9 mouse cellular contexts compared by ENCODE assay signal in the genomic region with DNA sequence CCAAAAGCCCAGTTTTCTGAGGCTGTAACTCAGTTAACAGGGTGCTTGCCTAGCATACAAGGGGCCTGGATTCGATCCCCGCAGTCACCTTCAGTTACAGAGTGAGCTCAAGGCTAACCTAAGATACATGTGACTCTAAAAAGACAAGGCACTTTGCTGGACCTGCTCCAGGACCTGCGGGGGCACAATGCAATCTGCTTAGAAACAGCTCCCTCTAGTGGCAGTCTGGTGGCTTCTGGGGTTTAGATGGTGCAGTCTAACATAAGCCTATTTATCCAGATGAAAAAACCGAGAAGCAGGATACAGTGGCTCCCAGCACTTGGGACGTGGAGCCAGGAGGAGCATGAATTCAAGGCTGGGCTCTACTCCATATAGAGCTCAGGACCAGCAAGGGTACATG. TPM values are rescaled to one million over a fixed set of nuclear protein-coding genes. Genes with fewer than 3 reads are reported as not detected.
A peak's percentile ranks its signal among the peaks of the same experiment; 100 is the strongest.
DNase-seq lines count a peak whose midpoint lies in the region; ATAC-seq lines count a peak whose summit lies in the region.
"Had no signal": no experiment of that assay in that cellular context is flagged by ENCODE, and none has a peak within 500 bp of the region (broad histone marks: within the 10 kb centered on the region; RNA-seq: fewer than 3 reads in every experiment).

No protein-coding gene starts in this region.

- no peak overlapping the region for H3K4me2 ChIP-seq in limb, embryonic 13.5 days (replicated peaks)
- H3K4me2 ChIP-seq: embryonic facial prominence, embryonic 13.5 days had no signal

- 41% methylated on average over 5 of the region's 5 CpGs for WGBS in limb, embryonic 13.5 days

- no peak overlapping the region for H3K27ac ChIP-seq in limb, embryonic 13.5 days
- H3K27ac ChIP-seq: embryonic facial prominence, embryonic 13.5 days had no signal

- peaks cover 80% of the 10 kb centered on the region for H3K36me3 ChIP-seq in limb, embryonic 13.5 days

- no peaks in the 10 kb centered on the region for H3K4me1 ChIP-seq in limb, embryonic 13.5 days
- H3K4me1 ChIP-seq: embryonic facial prominence, embryonic 13.5 days had no signal

- ATAC-seq in limb, embryonic 13.5 days (ENCODE audit: low FRiP score, low read depth) = peak; percentile 57; the same call in 1 of the 2 replicates
- peak; percentile 58 for ATAC-seq in monocyte, adult 5-6 weeks (replicated peaks; ENCODE audit: insufficient number of reproducible peaks, low FRiP score, low TSS enrichment, poor library complexity, severe bottlenecking)

- H3K27me3 ChIP-seq in limb, embryonic 13.5 days = no peaks in the 10 kb centered on the region
- H3K27me3 ChIP-seq: embryonic facial prominence, embryonic 13.5 days had no signal

- H3K9ac ChIP-seq in limb, embryonic 13.5 days = no peak overlapping the region
- H3K9ac ChIP-seq: embryonic facial prominence, embryonic 13.5 days had no signal

- no peaks in the 10 kb centered on the region for H3K9me3 ChIP-seq in limb, embryonic 13.5 days
- H3K9me3 ChIP-seq: embryonic facial prominence, embryonic 13.5 days had no signal

- DNase-seq in 416B (ENCODE audit: low read depth) = peak; percentile 91
- peak; percentile 72 to 82 for DNase-seq in adrenal gland, adult 18-20 months (ENCODE audit: low spot score in 2 of 2)
- DNase-seq in embryo, embryonic 9.5 days (ENCODE audit: extremely low spot score) = peak; percentile 74
- DNase-seq in heart, adult 18-20 months = peak; percentile 84 to 91
- DNase-seq in kidney, adult 8-10 months = peak; percentile 85 to 89
- peak; percentile 83 to 89 for DNase-seq in spleen, postnatal 4 days (ENCODE audit: low spot score in 2 of 2)

- no peak overlapping the region for H3K4me3 ChIP-seq in limb, embryonic 13.5 days
- H3K4me3 ChIP-seq: embryonic facial prominence, embryonic 13.5 days had no signal

RNA-seq across cellular contexts. Expression of gene Snx21, which starts 8.7 kb away (rescaled TPM):
- total RNA-seq in adrenal gland, adult 18-20 months (2021) = 10 to 100 TPM; 25.0 to 28.4 TPM
- total RNA-seq in heart, adult 18-20 months (2021) = 10 to 100 TPM; 23.9 to 25.6 TPM
- 26.3 and 27.6 TPM in 2 replicates for polyA plus RNA-seq in limb, embryonic 13.5 days (2015; fragmentation: Nextera tagmentation; extraction: Ambion mirVana)
- 2.9 to 6.0 TPM (median 5.5 TPM) in 3 replicates for total RNA-seq in monocyte, adult 5-6 weeks (2017)

RNA-seq across cellular contexts. Expression of gene Acot8, which starts 10.4 kb away (rescaled TPM):
- total RNA-seq in adrenal gland, adult 18-20 months (2021) = 10 to 100 TPM; 32.6 to 36.6 TPM
- 10 to 100 TPM; 12.4 to 12.5 TPM for total RNA-seq in heart, adult 18-20 months (2021)
- polyA plus RNA-seq in limb, embryonic 13.5 days (2015; fragmentation: Nextera tagmentation; extraction: Ambion mirVana) = 17.5 and 17.6 TPM in 2 replicates
- 31.0 to 45.3 TPM (median 42.4 TPM) in 3 replicates for total RNA-seq in monocyte, adult 5-6 weeks (2017)

RNA-seq across cellular contexts. Expression of gene Zswim3, which starts 10.6 kb away (rescaled TPM):
- 1 to 10 TPM; 4.2 to 5.3 TPM for total RNA-seq in adrenal gland, adult 18-20 months (2021)
- 1 to 10 TPM; 2.4 to 2.5 TPM for total RNA-seq in heart, adult 18-20 months (2021)
- polyA plus RNA-seq in limb, embryonic 13.5 days (2015; fragmentation: Nextera tagmentation; extraction: Ambion mirVana) = 6.8 and 7.2 TPM in 2 replicates
- total RNA-seq in monocyte, adult 5-6 weeks (2017) = 1.2 to 5.3 TPM (median 1.9 TPM) in 3 replicates

RNA-seq across cellular contexts. Expression of gene Tnnc2, which starts 14.5 kb away (rescaled TPM):
- 10 to 100 TPM in 1 of 2 experiments, not detected in 1; 11.3 TPM for total RNA-seq in adrenal gland, adult 18-20 months (2021)
- 1 to 10 TPM in 1 of 2 experiments, not detected in 1; 1.2 TPM for total RNA-seq in heart, adult 18-20 months (2021)
- 190 and 195 TPM in 2 replicates for polyA plus RNA-seq in limb, embryonic 13.5 days (2015; fragmentation: Nextera tagmentation; extraction: Ambion mirVana)
- total RNA-seq in monocyte, adult 5-6 weeks (2017) = not detected in 3 replicates

RNA-seq across cellular contexts. Expression of gene Ube2c, which starts 24.6 kb away (rescaled TPM):
- 1 to 10 TPM; 1.4 to 4.0 TPM for total RNA-seq in adrenal gland, adult 18-20 months (2021)
- 1 to 10 TPM in 1 of 2 experiments, under 1 TPM in 1; 0.80 to 2.4 TPM for total RNA-seq in heart, adult 18-20 months (2021)
- polyA plus RNA-seq in limb, embryonic 13.5 days (2015; fragmentation: Nextera tagmentation; extraction: Ambion mirVana) = 432 and 450 TPM in 2 replicates
- 2.7 to 5.1 TPM (median 3.5 TPM) in 3 replicates for total RNA-seq in monocyte, adult 5-6 weeks (2017)
